Mouse (Mus musculus) forebrain, embryonic 11.5 days (tissue): Measurements from ENCODE around the gene D630003M21Rik. TPM values are rescaled to one million over a fixed set of nuclear protein-coding genes. Genes with fewer than 3 reads are reported as not detected.

Experiments
- ATAC-seq: fragments of 200-750 bp; cut with Nextera tagmentation; replicated peaks from 2 replicates; pipeline ENCODE4 v1.8.0; 2017; ENCODE audit warnings: moderate TSS enrichment; ENCODE audit not compliant: low FRiP score
- DNase-seq: peaks from one replicate; pipeline ENCODE4 v3.0.0-alpha.2; 2017; ENCODE audit warnings: low spot score
- H3K27ac ChIP-seq: fragments of 300-500 bp; sonication (generic); 2 replicates; pipeline ENCODE4 v1.5.1; 2014; ENCODE audit warnings: low read depth, low read length
- H3K27me3 ChIP-seq: fragments of 300-500 bp; sonication (generic); 2 replicates; pipeline ENCODE4 v1.6.1; 2014; ENCODE audit warnings: mild to moderate bottlenecking, low read length, mixed read lengths; ENCODE audit not compliant: control insufficient read depth, insufficient read depth
- H3K36me3 ChIP-seq: fragments of 300-500 bp; sonication (generic); 2 replicates; pipeline ENCODE4 v1.6.1; 2014; ENCODE audit warnings: mild to moderate bottlenecking, low read length, moderate library complexity, mixed read lengths; ENCODE audit not compliant: control insufficient read depth, insufficient read depth
- H3K4me1 ChIP-seq: fragments of 300-500 bp; sonication (generic); replicated peaks from 2 replicates; pipeline ENCODE4 v1.6.1; 2014; ENCODE audit warnings: low read length, mixed read lengths; ENCODE audit not compliant: control insufficient read depth, insufficient read depth
- H3K4me2 ChIP-seq: fragments of 300-500 bp; sonication (generic); 2 replicates; pipeline ENCODE4 v1.6.1; 2014; ENCODE audit warnings: low read depth, mild to moderate bottlenecking, low read length, moderate library complexity, mixed read lengths; ENCODE audit not compliant: severe bottlenecking
- H3K4me3 ChIP-seq: fragments of 300-500 bp; sonication (generic); 2 replicates; pipeline ENCODE4 v1.5.1; 2014; ENCODE audit warnings: low read depth, low read length
- H3K9ac ChIP-seq: fragments of 300-500 bp; sonication (generic); 2 replicates; pipeline ENCODE4 v1.6.1; 2014; ENCODE audit warnings: low read length
- H3K9me3 ChIP-seq: fragments of 300-500 bp; sonication (generic); 2 replicates; pipeline ENCODE4 v1.6.1; 2016; ENCODE audit warnings: low read length, mixed read lengths; ENCODE audit not compliant: control insufficient read depth
- whole genome bisulfite sequencing: fragments of 180-500 bp; shearing (Covaris S2); extraction: QIAGEN DNeasy Blood & Tissue Kit; methylation state at CpG from one replicate; pipeline ENCODE4 v1.1.7; 2014; 5-methylcytosine and 5-hydroxymethylcytosine counted together
- polyA plus RNA-seq: library from polyadenylated mRNA; unstranded; fragments of >200 nt; fragmentation: Nextera tagmentation; extraction: Ambion mirVana; gene quantifications from 2 replicates; pipeline ENCODE4 v1.2.1, GENCODE M21; 2014

The D630003M21Rik gene
- polyA plus RNA-seq, 1 experiment from 2014 or later, result 2.7 TPM

DNA sequence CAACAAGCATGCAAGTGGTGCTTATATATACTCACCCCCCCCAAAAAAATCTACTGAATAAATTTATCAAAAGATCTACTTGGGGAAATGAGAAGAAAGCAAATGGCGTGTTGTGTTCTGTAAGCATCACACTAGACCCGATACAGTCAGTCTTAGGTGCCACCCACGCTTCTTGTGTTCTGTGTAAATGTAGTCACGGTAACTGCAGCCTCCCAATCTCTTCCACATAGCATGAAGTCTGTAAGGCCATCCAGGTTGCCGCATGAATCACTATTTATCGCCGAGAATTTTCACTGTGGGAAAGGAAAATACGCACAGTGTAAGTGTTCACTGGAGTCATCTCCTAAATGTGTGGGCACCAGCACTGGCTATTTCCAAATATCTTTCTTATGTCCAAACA is 45.8 kb downstream of the D630003M21Rik start:
- Histone ChIP-seq H3K9ac (no peak overlapping the region), H3K4me1 (peaks cover 14% of the 10 kb centered on the region; the same call in 1 of the 2 replicates), H3K4me3 (no peak overlapping the region), H3K27me3 (peaks cover 2% of the 10 kb centered on the region; the same call in 1 of the 2 replicates), H3K27ac (no peak overlapping the region), H3K9me3 (no peaks in the 10 kb centered on the region), H3K36me3 (no peaks in the 10 kb centered on the region), H3K4me2 (no peak overlapping the region)
- DNase-seq (no peak), ATAC-seq (no peak)
- 90% methylated on average over 8 of the region's 8 CpGs for WGBS

DNA sequence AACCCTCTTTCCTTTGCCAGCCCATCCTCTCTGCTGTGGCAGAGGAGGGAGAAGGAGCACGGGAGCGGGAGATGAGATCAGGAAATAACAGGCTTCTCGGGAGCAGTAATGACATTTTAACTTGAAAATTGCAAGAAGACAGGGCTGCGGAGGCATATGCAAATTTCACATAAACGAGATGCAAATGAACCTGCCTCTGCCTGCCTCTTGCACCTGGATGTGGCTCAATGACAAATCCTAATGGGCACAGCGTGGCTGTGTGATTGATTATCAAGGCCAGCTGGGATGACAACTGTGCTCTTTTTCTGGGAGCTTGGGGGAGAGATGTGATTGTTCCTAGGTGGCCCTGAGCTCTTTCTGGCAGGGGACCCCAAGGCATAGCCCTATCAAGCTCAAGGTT is 47.1 kb downstream of the D630003M21Rik start:
- ATAC-seq, result no peak
- WGBS, result 54% methylated on average over 6 of the region's 6 CpGs
- Histone ChIP-seq H3K9ac (no peak overlapping the region), H3K27ac (no peak overlapping the region), H3K4me3 (no peak overlapping the region), H3K36me3 (no peaks in the 10 kb centered on the region), H3K27me3 (peaks cover 2% of the 10 kb centered on the region; the same call in 1 of the 2 replicates), H3K4me1 (peaks cover 19% of the 10 kb centered on the region; the same call in 1 of the 2 replicates), H3K4me2 (no peak overlapping the region), H3K9me3 (no peaks in the 10 kb centered on the region)
- DNase-seq, result no peak

DNA sequence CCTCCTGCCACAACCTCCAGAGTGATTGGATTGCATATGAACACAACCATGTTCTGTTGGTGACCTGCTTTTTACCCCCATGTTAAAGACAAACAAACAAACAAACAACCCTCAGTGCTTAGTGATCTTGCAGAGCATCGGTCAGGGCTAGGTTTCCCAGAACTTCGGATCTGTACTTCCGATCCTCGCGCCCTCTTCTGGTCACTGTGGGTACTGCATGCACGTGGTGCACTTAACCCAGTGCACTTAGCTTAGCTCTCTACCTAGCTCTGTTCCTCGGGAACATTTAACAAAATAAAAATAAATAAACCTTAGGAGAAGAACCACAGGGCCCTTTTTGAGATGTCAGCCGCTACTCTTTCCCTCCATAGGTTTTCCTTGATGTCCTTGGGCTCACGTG is 48.2 kb downstream of the D630003M21Rik start:
- Histone ChIP-seq H3K4me2 (no peak overlapping the region), H3K27ac (no peak overlapping the region), H3K27me3 (peaks cover 2% of the 10 kb centered on the region; the same call in 1 of the 2 replicates), H3K9ac (no peak overlapping the region), H3K4me3 (no peak overlapping the region), H3K9me3 (no peaks in the 10 kb centered on the region), H3K36me3 (no peaks in the 10 kb centered on the region), H3K4me1 (peaks cover 18% of the 10 kb centered on the region; the same call in 1 of the 2 replicates)
- ATAC-seq, result no peak
- 43% methylated on average over 9 of the region's 9 CpGs for WGBS
- peak; percentile 80 for DNase-seq

GRCm38 (mm10) chr2:158179370-158180111 is 49.5 kb downstream of the D630003M21Rik start:
- ATAC-seq, result no peak; the same call in 1 of the 2 replicates
- peaks cover 2% of the 10 kb centered on the region; the same call in 1 of the 2 replicates for H3K27me3 ChIP-seq
- H3K9ac ChIP-seq, result no peak overlapping the region
- WGBS, result 29% methylated on average over 18 of the region's 18 CpGs
- no peaks in the 10 kb centered on the region for H3K36me3 ChIP-seq
- peak overlapping the region; percentile 21; the same call in 1 of the 2 replicates for H3K4me3 ChIP-seq
- no peak for DNase-seq
- no peaks in the 10 kb centered on the region for H3K9me3 ChIP-seq
- H3K27ac ChIP-seq, result no peak overlapping the region
- peaks cover 18% of the 10 kb centered on the region; the same call in 1 of the 2 replicates for H3K4me1 ChIP-seq
- peak overlapping the region; percentile 46; the same call in 1 of the 2 replicates for H3K4me2 ChIP-seq

- no peak overlapping the region for H3K27ac ChIP-seq
Observed at GRCm38 (mm10) chr2:158178696-158179369, 50.2 kb downstream of the D630003M21Rik start.

GRCm38 (mm10) chr2:158178139-158178538 is 50.9 kb downstream of the D630003M21Rik start:
- H3K27me3 ChIP-seq, result peaks cover 2% of the 10 kb centered on the region; the same call in 1 of the 2 replicates
- no peak; the same call in 1 of the 2 replicates for ATAC-seq
- H3K36me3 ChIP-seq, result no peaks in the 10 kb centered on the region
- no peak overlapping the region for H3K4me2 ChIP-seq
- 81% methylated on average over 4 of the region's 4 CpGs for WGBS
- no peak overlapping the region for H3K4me3 ChIP-seq
- H3K27ac ChIP-seq, result no peak overlapping the region
- DNase-seq, result no peak
- H3K9me3 ChIP-seq, result no peaks in the 10 kb centered on the region
- H3K9ac ChIP-seq, result no peak overlapping the region
- peaks cover 18% of the 10 kb centered on the region; the same call in 1 of the 2 replicates for H3K4me1 ChIP-seq

More at GRCm38 (mm10) chr2:158178696-158179369, 50.2 kb downstream of the D630003M21Rik start:
- peak overlapping the region; percentile 21; the same call in 1 of the 2 replicates for H3K4me3 ChIP-seq
- peak overlapping the region; percentile 46; the same call in 1 of the 2 replicates for H3K4me2 ChIP-seq
- peaks cover 18% of the 10 kb centered on the region; the same call in 1 of the 2 replicates for H3K4me1 ChIP-seq
- peak; percentile 79 for ATAC-seq
- DNase-seq, result peak; percentile 88
- H3K9ac ChIP-seq, result no peak overlapping the region
- 14% methylated on average over 19 of the region's 19 CpGs for WGBS
- no peaks in the 10 kb centered on the region for H3K9me3 ChIP-seq
- H3K36me3 ChIP-seq, result no peaks in the 10 kb centered on the region
- peaks cover 2% of the 10 kb centered on the region; the same call in 1 of the 2 replicates for H3K27me3 ChIP-seq

GRCm38 (mm10) chr2:158177574-158177973 is 51.4 kb downstream of the D630003M21Rik start:
- Histone ChIP-seq H3K36me3 (no peaks in the 10 kb centered on the region), H3K27ac (no peak overlapping the region), H3K9me3 (no peaks in the 10 kb centered on the region), H3K4me2 (no peak overlapping the region), H3K9ac (no peak overlapping the region), H3K4me1 (peaks cover 18% of the 10 kb centered on the region; the same call in 1 of the 2 replicates), H3K4me3 (no peak overlapping the region), H3K27me3 (peaks cover 2% of the 10 kb centered on the region; the same call in 1 of the 2 replicates)
- WGBS, result 27% methylated on average over 3 of the region's 3 CpGs
- DNase-seq (peak; percentile 60), ATAC-seq (no peak; the same call in 1 of the 2 replicates)

DNA sequence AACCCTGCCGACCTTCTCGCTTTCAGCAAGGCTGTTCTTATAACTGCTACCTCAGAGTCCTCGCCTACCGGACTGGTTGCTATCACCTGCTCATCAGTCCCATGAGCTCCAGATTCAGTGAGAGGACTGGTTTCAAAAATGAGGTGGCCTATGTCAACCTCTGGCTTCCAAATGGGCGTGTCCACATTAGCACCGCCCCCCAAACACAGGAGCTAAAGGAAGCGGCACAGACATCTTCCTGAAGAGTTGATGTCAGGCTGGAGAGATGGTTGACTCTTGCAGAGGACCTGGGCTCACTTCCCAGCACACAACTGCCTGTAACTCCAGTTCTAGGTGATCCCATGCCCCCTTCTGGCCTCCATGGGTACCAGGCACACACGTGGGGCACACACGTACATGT is 52.3 kb downstream of the D630003M21Rik start:
- Histone ChIP-seq H3K27ac (no peak overlapping the region), H3K4me1 (peaks cover 18% of the 10 kb centered on the region; the same call in 1 of the 2 replicates), H3K9me3 (no peaks in the 10 kb centered on the region), H3K4me3 (no peak overlapping the region), H3K36me3 (no peaks in the 10 kb centered on the region), H3K9ac (no peak overlapping the region), H3K27me3 (peaks cover 2% of the 10 kb centered on the region; the same call in 1 of the 2 replicates), H3K4me2 (no peak overlapping the region)
- ATAC-seq (no peak), DNase-seq (no peak)
- 94% methylated on average over 9 of the region's 9 CpGs for WGBS
